Mouse (Mus musculus) testis, adult 2 months (tissue): ENCODE data around the gene Cog6.

ENCODE experiments used
- CTCF ChIP-seq: fragments of 200-500 bp; IDR thresholded peaks from 2 replicates; pipeline ENCODE4 v1.5.1; 2012; ENCODE audit warnings: low read depth, mild to moderate bottlenecking, inconsistent platforms, low read length, moderate library complexity; ENCODE audit not compliant: control insufficient read depth, insufficient read depth, insufficient replicate concordance
- POLR2A ChIP-seq: fragments of 200-500 bp; IDR thresholded peaks from 2 replicates; pipeline ENCODE4 v1.6.1; 2012; ENCODE audit warnings: low read depth, mild to moderate bottlenecking, inconsistent platforms, low read length, moderate library complexity; ENCODE audit not compliant: control insufficient read depth

GRCm38 (mm10) chr3:53059959-53060358 lies 42.9 kb upstream of the Cog6 start:
- TF ChIP-seq POLR2A = no peak
- TF ChIP-seq CTCF = no peak
